Mouse (Mus musculus): Measurements from ENCODE around the gene Spg7.

DNA sequence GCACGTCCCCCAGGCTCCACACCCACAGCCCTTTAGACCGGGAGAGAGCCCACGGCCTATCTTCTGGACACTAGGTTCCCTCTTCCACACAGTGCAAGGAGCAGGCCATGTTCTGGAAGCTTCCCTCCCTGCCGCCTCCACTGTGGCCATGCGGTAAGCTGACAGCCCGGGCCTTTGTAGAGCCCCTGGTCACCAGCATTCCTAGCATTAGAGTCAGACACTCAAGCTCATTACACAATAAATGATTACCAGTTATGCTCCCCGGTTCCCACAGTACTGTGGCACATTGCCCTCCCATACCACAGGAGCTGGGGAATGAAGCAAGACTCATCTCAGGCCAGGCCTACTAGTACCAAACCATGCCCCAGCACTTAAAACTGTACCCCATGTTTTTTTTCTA is 14.3 kb upstream of the Spg7 start:
- TF ChIP-seq ZNF384 (IDR thresholded peaks at IDR 0.05; ENCODE audit: low read depth, low read length) = no peak
- no peak for TF ChIP-seq CTCF (IDR thresholded peaks at IDR 0.05 in 2 of 3, conservative IDR thresholded peaks at IDR 0.05 in 1 of 3; ENCODE audit: control insufficient read depth in 1 of 3, insufficient read depth in 1 of 3, low read depth in 2 of 3, low read length in 3 of 3, poor library complexity in 1 of 3, severe bottlenecking in 1 of 3)
- TF ChIP-seq RCOR1 (IDR thresholded peaks at IDR 0.05; ENCODE audit: low read depth, low read length) = no peak
- no peak for TF ChIP-seq GATA1 (IDR thresholded peaks at IDR 0.05; ENCODE audit: low read depth, low read length)
- no peak for TF ChIP-seq MEF2A (IDR thresholded peaks at IDR 0.05; ENCODE audit: extremely low read depth, insufficient replicate concordance, low read depth, low read length, poor library complexity, severe bottlenecking)
- TF ChIP-seq EP300 (IDR thresholded peaks at IDR 0.05; ENCODE audit: low read depth in 1 of 2, low read length in 2 of 2) = no peak
- TF ChIP-seq TAL1 (IDR thresholded peaks at IDR 0.05; ENCODE audit: low read length) = no peak
- TF ChIP-seq POLR2AphosphoS5 (IDR thresholded peaks at IDR 0.05; ENCODE audit: borderline replicate concordance, low read depth, low read length) = no peak
- TF ChIP-seq ZKSCAN1 (IDR thresholded peaks at IDR 0.05; ENCODE audit: low read depth, low read length) = no peak
- no peak for TF ChIP-seq USF2 (IDR thresholded peaks at IDR 0.05; ENCODE audit: borderline replicate concordance in 1 of 2, insufficient read depth in 1 of 2, low read depth in 1 of 2, low read length in 2 of 2)
- TF ChIP-seq MAZ (IDR thresholded peaks at IDR 0.05; ENCODE audit: low read depth, low read length) = no peak
- no peak for TF ChIP-seq CHD1 (IDR thresholded peaks at IDR 0.05; ENCODE audit: low read depth, low read length)

Measured in MEL (cell line).